Mouse (Mus musculus) embryo, embryonic 9.5 days (tissue): ENCODE measurements around the gene Fgfr2.

Experiments
- DNase-seq: peaks from one replicate; pipeline ENCODE4 v3.0.0-alpha.2; 2017; ENCODE audit errors: extremely low spot score

Gene Fgfr2

GRCm38 (mm10) chr7:130659129-130659528, 2464.0 kb downstream of the Fgfr2 start:
- no peak for DNase-seq

DNA sequence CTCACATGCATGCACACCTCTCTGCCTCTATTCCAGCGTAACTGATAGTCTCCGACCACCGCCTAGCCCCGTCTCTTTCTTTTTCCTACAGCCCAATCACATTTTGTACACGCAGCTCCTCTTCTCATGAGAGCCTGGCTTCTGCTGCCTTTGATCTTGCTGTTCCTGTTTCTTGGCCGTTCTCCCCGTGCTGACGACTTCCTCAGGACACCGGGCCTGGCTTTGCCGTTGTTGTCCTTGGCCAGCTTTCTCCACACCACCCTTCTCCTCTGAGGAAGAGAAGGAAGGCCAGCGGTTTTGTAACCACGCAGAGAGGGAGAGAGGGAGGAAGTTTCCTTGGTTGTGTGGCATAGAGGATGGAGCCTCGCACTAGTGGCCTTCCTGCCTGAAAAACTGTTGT, 2465.4 kb downstream of the Fgfr2 start:
- DNase-seq: no peak

GRCm38 (mm10) chr7:130656965-130657364, 2466.2 kb downstream of the Fgfr2 start:
- no peak for DNase-seq

DNA sequence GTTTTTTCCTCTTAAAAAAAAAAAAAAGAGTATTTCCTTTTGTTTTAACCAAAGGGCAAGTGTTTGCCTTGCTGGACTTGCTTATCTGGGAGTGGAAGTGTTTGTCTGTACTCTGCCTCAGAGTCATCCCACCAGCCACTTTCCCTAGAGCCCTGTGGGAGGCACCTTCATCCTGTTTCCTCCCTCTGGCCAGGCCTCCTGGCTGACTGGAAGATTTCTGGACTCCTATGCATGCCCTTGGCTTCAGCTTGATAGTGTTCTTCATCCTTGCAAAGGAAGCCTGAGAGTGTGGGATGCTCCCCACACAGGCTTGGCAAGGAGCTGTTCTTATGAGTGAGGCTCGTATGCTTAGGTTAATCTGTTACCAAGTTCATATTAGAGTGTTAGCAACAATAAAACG, 2468.6 kb downstream of the Fgfr2 start:
- DNase-seq: no peak

GRCm38 (mm10) chr7:130653036-130653555, 2470.1 kb downstream of the Fgfr2 start:
- DNase-seq: no peak

GRCm38 (mm10) chr7:130650621-130651020, 2472.5 kb downstream of the Fgfr2 start:
- DNase-seq: no peak

- no peak for DNase-seq
Observed at GRCm38 (mm10) chr7:130649257-130649656, 2473.9 kb downstream of the Fgfr2 start.

GRCm38 (mm10) chr7:130648061-130648460, 2475.1 kb downstream of the Fgfr2 start:
- no peak for DNase-seq

DNA sequence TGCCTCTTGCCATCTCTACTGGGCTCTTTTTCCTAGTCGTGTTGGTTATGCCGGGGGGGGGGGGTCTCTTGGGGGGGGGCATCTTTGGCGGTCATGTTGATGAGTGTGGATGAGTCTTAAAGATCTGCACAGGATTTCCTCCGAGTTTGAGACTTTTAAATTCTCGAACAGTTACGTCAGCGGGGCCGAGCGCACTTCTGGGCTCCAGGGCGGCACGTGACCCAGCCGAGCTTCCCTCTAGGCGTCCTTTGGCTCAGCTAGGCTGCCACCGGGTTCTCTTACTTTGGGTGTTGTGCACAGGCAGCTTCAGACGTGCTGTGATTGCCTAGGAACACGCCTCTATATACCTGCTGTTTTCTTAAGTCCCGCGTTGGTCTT, 2476.4 kb downstream of the Fgfr2 start:
- DNase-seq: peak; percentile 79

DNA sequence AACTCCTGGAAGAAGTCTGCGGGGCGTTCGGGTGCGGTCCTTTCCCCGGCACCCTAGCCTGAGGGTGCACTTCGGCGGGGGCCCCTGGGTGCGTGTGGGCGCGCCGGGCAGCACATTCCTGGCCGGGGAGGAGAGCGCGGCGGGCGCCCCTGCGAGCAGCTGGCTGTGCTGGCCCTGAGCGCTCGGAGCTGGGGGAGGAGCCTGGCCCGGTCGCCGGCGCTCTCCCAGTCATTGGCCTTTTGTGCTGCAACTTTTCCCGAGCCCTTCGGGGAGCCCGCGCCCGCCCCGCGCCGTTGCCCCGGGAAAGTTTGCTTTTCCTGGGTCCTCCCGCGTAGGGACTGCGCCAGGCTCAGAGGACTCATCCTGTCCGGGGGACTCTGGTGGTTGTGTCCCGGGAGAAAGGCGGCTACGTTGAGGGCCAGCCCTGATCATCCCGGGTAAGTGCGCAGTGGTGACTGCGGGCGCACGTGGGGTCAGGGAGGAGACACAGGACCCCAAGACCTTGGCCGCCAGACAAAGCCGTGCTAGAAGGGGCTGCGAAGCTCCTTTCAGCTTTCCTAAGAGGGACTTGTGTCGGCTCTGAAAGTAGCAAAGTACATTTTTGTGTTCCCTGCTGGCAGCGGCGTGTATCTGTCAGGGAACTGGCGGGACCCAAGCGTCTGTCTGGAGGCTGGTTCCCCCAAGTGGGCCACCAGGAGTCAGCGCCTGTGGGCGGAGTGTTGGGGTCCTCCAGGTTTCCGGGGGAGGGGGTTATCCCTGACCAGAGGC, 2477.0 kb downstream of the Fgfr2 start:
- peak; percentile 88 for DNase-seq

DNA sequence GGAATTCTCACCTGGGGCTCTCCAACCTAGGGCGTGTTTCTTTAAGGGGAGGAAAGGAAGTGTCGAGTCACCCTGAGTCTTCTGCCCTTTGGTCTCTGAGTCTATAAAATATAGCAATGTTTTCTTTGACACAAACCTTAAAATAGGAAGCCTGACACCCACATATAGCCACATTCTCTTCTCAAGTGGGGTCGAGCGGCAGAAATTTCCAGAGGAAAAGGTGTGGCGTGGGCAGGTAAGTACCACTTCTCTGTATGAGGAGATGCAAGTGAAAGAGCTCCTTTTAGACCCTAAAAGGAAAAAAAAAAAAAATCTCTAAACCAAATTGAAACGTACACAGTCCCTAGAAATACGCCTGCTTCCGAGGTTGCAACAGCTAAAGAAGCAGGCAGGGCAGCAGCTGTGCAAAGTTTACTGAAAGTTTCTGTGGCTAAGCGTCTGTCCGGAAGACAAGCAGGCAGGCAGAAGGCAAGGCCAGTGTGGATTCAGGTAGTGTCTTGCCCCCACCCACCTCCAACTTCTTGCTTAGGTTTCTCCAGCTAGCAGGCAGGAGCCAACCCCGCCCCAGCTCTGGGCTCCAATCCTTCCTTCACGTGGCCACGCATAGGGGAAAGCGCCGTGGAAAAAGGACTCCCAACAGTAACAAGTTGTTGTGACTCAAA, 2477.7 kb downstream of the Fgfr2 start:
- no peak for DNase-seq

DNA sequence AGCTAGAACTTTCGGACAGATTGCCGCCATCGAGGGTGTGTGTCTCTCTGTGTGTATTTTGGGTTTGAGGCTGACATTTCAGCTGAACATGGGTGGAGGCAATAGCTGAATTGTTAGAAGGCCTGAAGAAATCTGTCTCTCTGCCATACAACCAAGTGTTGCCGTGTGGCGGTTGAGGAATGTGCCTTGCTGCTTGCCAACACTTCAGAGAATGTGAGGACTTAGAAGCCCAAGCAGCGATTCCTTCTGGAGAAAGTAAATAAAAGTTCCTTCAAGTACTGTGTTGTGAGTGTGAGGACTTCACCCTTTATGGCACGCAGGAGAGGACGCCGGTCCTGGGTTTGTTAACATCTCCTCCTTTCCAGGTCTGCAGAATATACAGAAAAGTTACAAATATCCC, 2482.5 kb downstream of the Fgfr2 start:
- no peak for DNase-seq

GRCm38 (mm10) chr7:130637811-130638210, 2485.3 kb downstream of the Fgfr2 start:
- DNase-seq: no peak

DNA sequence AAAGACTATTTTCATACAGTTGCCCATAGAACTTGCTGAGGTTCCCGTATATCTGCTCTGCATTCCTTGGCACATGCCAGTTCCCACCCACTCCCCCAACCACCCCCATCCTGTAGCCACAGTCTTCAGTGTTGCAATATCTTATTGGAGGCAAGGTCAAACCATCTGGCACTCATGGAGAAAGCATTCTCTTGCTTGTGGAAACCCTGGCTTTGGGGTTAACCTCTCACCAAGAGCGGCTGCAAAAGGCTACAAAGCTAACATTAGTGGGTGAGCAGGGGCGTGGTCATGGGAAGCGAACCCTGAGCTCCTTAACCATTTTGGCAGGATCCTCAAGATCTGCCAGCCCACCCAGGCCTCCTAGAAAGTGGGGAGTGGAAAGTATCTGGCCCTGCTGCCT, 2486.2 kb downstream of the Fgfr2 start:
- no peak for DNase-seq

GRCm38 (mm10) chr7:130636274-130636673, 2486.9 kb downstream of the Fgfr2 start:
- no peak for DNase-seq

- DNase-seq: no peak
Observed at GRCm38 (mm10) chr7:130635212-130635611, 2487.9 kb downstream of the Fgfr2 start.

- no peak for DNase-seq
Observed at GRCm38 (mm10) chr7:130634259-130634871, 2488.8 kb downstream of the Fgfr2 start.

GRCm38 (mm10) chr7:130632379-130632732, 2490.8 kb downstream of the Fgfr2 start:
- no peak for DNase-seq

GRCm38 (mm10) chr7:130631553-130632378, 2491.4 kb downstream of the Fgfr2 start:
- DNase-seq: no peak

- DNase-seq: no peak
Observed at GRCm38 (mm10) chr7:130630956-130631355, 2492.2 kb downstream of the Fgfr2 start.

GRCm38 (mm10) chr7:130629999-130630398, 2493.2 kb downstream of the Fgfr2 start:
- no peak for DNase-seq

DNA sequence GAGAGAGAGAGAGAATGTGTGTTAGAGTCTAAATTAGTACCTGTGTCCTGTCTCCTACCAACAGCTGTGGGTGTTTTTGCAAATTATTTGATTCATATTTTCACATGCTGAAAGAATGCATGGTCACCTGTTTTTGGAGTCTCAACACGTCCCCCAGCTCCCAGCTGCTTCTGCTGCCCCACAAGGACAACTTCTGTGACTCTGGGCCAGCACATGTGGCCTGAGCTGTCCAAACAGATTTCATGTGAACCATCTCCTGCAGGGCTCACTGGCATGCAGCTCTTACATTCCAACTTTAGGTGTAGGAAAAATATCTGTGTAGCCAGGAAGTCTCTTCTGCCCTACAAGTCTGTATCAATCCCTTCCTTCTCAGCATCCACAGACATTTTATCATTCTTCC, 2494.5 kb downstream of the Fgfr2 start:
- DNase-seq: no peak
